Mouse (Mus musculus) adrenal gland, postnatal 14 days (tissue): ENCODE data around the gene Fktn. TPM values are rescaled to one million over a fixed set of nuclear protein-coding genes. Genes with fewer than 3 reads are reported as not detected.

Source experiments
- DNase-seq: peaks from one replicate; pipeline ENCODE4 v3.0.0; 2021; ENCODE audit warnings: mixed read lengths
- total RNA-seq: library from RNA; stranded (reverse); gene quantifications from 2 replicates; pipeline ENCODE4 v1.2.3, GENCODE M21; 2021

Fktn gene
- total RNA-seq, 1 experiment from 2014 or later = 18.1 TPM

DNA sequence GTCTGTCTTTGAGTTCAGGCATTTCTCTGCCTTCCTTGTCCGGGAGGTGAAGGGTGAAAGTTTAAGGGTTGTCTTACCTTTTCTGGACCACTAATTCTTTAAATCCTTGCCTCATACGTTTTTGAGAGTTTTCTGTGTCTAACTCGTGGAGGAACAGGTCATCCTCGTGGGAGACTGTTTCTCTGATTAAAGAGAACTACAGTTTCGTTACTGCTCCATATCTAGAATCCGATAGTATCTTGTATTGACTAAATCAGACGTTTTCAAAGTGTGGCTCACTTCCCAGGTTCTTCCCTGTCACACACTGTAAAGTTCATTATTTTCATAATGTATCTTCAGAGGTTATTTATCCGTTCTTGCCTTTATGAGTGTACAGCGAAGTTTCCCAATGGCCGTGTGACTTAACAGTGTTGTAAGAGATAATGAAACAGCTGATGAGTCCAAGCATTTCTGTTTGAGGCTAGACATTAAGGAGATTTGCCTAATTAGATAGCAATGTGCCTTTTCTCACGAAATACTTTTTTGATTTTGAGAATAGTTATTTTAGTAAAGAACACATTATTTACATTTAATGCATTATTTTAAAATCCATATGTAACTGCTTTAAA, 112.9 kb downstream of the Fktn start:
- peak; percentile 14 for DNase-seq

Other genes starting within 250 kb of the Fktn start
- gene Fsd1l, start 82.5 kb upstream of the Fktn start, total RNA-seq = 9.2 TPM in 2 replicates
- gene Tal2, start 65.7 kb downstream of the Fktn start, total RNA-seq = 0.11 TPM in 2 replicates
- gene Tmem38b, start 112.0 kb downstream of the Fktn start, total RNA-seq = 32.6 and 33.9 TPM in 2 replicates